Mouse (Mus musculus) hematopoietic stem cell, adult 5-6 weeks (primary cell): ENCODE data around the gene Grhl1. TPM values are rescaled to one million over a fixed set of nuclear protein-coding genes. Genes with fewer than 3 reads are reported as not detected.
"Not testable (repeated sequence)": the region's sequence is repeated elsewhere in the genome, so short reads cannot be mapped to it uniquely, and the experiment has no call there.

Experiments
- ATAC-seq, 2 experiments: fragments of 125-278 bp in 1 of 2; replicated peaks in 1 of 2; 2 replicates each; pipeline ENCODE4 v1.8.0; 2016 to 2017; ENCODE audit warnings: inconsistent platforms in 2 of 2, mild to moderate bottlenecking in 2 of 2, moderate number of reproducible peaks in 2 of 2, low read depth in 1 of 2, moderate TSS enrichment in 1 of 2; ENCODE audit not compliant: low FRiP score in 2 of 2, poor library complexity in 2 of 2, severe bottlenecking in 2 of 2, insufficient read depth in 1 of 2, low TSS enrichment in 1 of 2
- total RNA-seq: library from RNA; stranded (forward); fragments of 172-1452, 232-1000 nt; gene quantifications from 2 replicates; pipeline ENCODE4 v1.2.3, GENCODE M21; 2017

The Grhl1 gene
- total RNA-seq, 1 experiment from 2014 or later, result 0.25 TPM

- ATAC-seq, result no peak
Measured at GRCm38 (mm10) chr12:24626401-24626800, 54.3 kb downstream of the Grhl1 start.

GRCm38 (mm10) chr12:24627215-24627614 lies 55.1 kb downstream of the Grhl1 start:
- ATAC-seq, result no peak

- peak; percentile 66 to 68; a peak in 2 of 4 replicates for ATAC-seq
Measured at GRCm38 (mm10) chr12:24630220-24630619, 58.1 kb downstream of the Grhl1 start.

- no peak for ATAC-seq
Measured at GRCm38 (mm10) chr12:24632404-24632803, 60.3 kb downstream of the Grhl1 start.

GRCm38 (mm10) chr12:24633753-24634191 lies 61.7 kb downstream of the Grhl1 start:
- ATAC-seq, result peak; percentile 20 to 41; a peak in 1 of 4 replicates

- peak in 1 of 2 experiments; percentile 23; a peak in 1 of 4 replicates for ATAC-seq
Measured at GRCm38 (mm10) chr12:24634212-24634611, 62.1 kb downstream of the Grhl1 start.

- ATAC-seq, result no peak
Measured at GRCm38 (mm10) chr12:24634648-24635047, 62.6 kb downstream of the Grhl1 start.

- not testable (repeated sequence) for ATAC-seq
Measured at GRCm38 (mm10) chr12:24638787-24639186, 66.7 kb downstream of the Grhl1 start.

- no peak for ATAC-seq
Measured at GRCm38 (mm10) chr12:24642370-24642802, 70.3 kb downstream of the Grhl1 start.

- ATAC-seq, result peak in 1 of 2 experiments; percentile 38; a peak in 1 of 4 replicates
Measured at GRCm38 (mm10) chr12:24644125-24644571, 72.1 kb downstream of the Grhl1 start.

GRCm38 (mm10) chr12:24645901-24646300 lies 73.8 kb downstream of the Grhl1 start:
- ATAC-seq, result no peak

- no peak for ATAC-seq
Measured at GRCm38 (mm10) chr12:24648094-24648493, 76.0 kb downstream of the Grhl1 start.

- peak in 1 of 2 experiments; percentile 0; a peak in 1 of 4 replicates for ATAC-seq
Measured at GRCm38 (mm10) chr12:24650415-24651062, 78.5 kb downstream of the Grhl1 start.

GRCm38 (mm10) chr12:24651063-24651557 lies 79.0 kb downstream of the Grhl1 start, which contains the start of gene Klf11:
Gene Klf11, plus strand, starts transcription at chr12:24651274.
- ATAC-seq, result peak; percentile 61 to 74

GRCm38 (mm10) chr12:24651642-24652342 lies 79.7 kb downstream of the Grhl1 start:
- ATAC-seq, result peak; percentile 72 to 75

- ATAC-seq, result no peak
Measured at GRCm38 (mm10) chr12:24654065-24654862, 82.2 kb downstream of the Grhl1 start.

- ATAC-seq, result no peak
Measured at GRCm38 (mm10) chr12:24656436-24656835, 84.4 kb downstream of the Grhl1 start.
